Mouse (Mus musculus) liver, embryonic 18 days (tissue): Measurements from ENCODE around the gene Cyp2a5. TPM values are rescaled to one million over a fixed set of nuclear protein-coding genes. Genes with fewer than 3 reads are reported as not detected.

Source experiments
- polyA plus RNA-seq: library from polyadenylated mRNA; depleted of rRNA; stranded (reverse); fragments of >200 nt; gene quantifications from 2 replicates; pipeline ENCODE4 v1.2.3, GENCODE M21; 2012; rRNA removed

Gene Cyp2a5
- 8.6 and 12.4 TPM in 2 replicates for polyA plus RNA-seq

GRCm38 (mm10) chr7:26835059-26835458 lies at the start of gene Cyp2a5:
Gene Cyp2a5, plus strand, starts transcription at chr7:26835305.

GRCm38 (mm10) chr7:26808592-26808991 lies 26.5 kb upstream of the Cyp2a5 start, which contains the start of gene Cyp2g1:
Gene Cyp2g1, plus strand, starts transcription at chr7:26808892.

Other genes starting within 250 kb of the Cyp2a5 start
- gene Vmn1r185, start 216.8 kb upstream of the Cyp2a5 start, polyA plus RNA-seq = not detected in 2 replicates
- not detected in 2 replicates for gene Cyp2b23, start 148.9 kb upstream of the Cyp2a5 start, polyA plus RNA-seq
- not detected in 2 replicates for gene Cyp2b19, start 78.2 kb upstream of the Cyp2a5 start, polyA plus RNA-seq
- gene Cyp2g1, start 26.4 kb upstream of the Cyp2a5 start, polyA plus RNA-seq = 0.15 and 0.48 TPM in 2 replicates
- gene Cyp2a22, start 104.1 kb downstream of the Cyp2a5 start, polyA plus RNA-seq = 13.9 and 15.2 TPM in 2 replicates
- gene Cyp2a12, start 193.8 kb downstream of the Cyp2a5 start, polyA plus RNA-seq = 63.9 and 66.1 TPM in 2 replicates